24 mouse cellular contexts compared by ENCODE assay signal in genomic region chr16:22422256-22422655, GRCm38 (mm10). TPM values are rescaled to one million over a fixed set of nuclear protein-coding genes. Genes with fewer than 3 reads are reported as not detected.
DNase-seq lines count a peak whose midpoint lies in the region; ATAC-seq and TF ChIP-seq lines count a peak whose summit lies in the region.
"Had no signal": no experiment of that assay in that cellular context is flagged by ENCODE, and none has a peak within 500 bp of the region (broad histone marks: within the 10 kb centered on the region; RNA-seq: fewer than 3 reads in every experiment).

No protein-coding gene starts in this region.

- intact Hi-C loops in left cerebral cortex, adult 2 months (cut with DNase I), result no loop called here
- intact Hi-C loops in left cerebral cortex, postnatal 4 days (cut with DNase I), result loop anchor here (10.0 kb wide), 1 partner anchor 87 kb away; no protein-coding TSS in a partner anchor

- TF ChIP-seq CTCF in left cerebral cortex, adult 2 months (IDR thresholded peaks at IDR 0.05), result no peak

- no peak for DNase-seq in frontal cortex, postnatal 14 days (ENCODE audit: low spot score in 2 of 2)
- no peak for DNase-seq in left cerebral cortex, adult 2 months (ENCODE audit: extremely low spot score in 1 of 2, low spot score in 2 of 2)
- no peak for DNase-seq in left cerebral cortex, postnatal 4 days
- peak; percentile 25 for DNase-seq in MN1 (ENCODE audit: low spot score)
- DNase-seq in Muller cell, postnatal 12 days (ENCODE audit: inconsistent ontology term), result peak; percentile 20
- DNase-seq in gastrocnemius, adult 18-20 months (ENCODE audit: low spot score), result no peak
- DNase-seq: adrenal gland, postnatal 10 days; adrenal gland, postnatal 36 days; cerebellum, adult 11 months; cerebellum, adult 8-10 months; gastrocnemius, postnatal 25 days; heart, adult 18-20 months; heart, postnatal 10 days; heart, postnatal 36 days had no signal

- no peak overlapping the region for H3K4me3 ChIP-seq in left cerebral cortex, adult 2 months
- H3K4me3 ChIP-seq: forebrain, embryonic 10.5 days; heart, embryonic 12.5 days; heart, embryonic 15.5 days; hindbrain, embryonic 10.5 days had no signal

- H3K27ac ChIP-seq in left cerebral cortex, adult 2 months, result peak overlapping the region; percentile 28; the same call in 1 of the 2 replicates
- H3K27ac ChIP-seq: forebrain, embryonic 10.5 days; heart, embryonic 15.5 days; hindbrain, embryonic 10.5 days; hindbrain, embryonic 14.5 days had no signal

- ATAC-seq in frontal cortex, adult (ENCODE audit: low TSS enrichment), result peak; percentile 15; the same call in 1 of the 2 replicates
- ATAC-seq: CD4-positive, CD25-positive, alpha-beta regulatory T cell, adult 4 months; forebrain, embryonic 14.5 days; intestine, postnatal 0 days; Patski had no signal

RNA-seq across cellular contexts. Expression of gene Etv5, which starts 17.3 kb away (rescaled TPM):
- 10 to 100 TPM; 94.7 to 97.5 TPM for total RNA-seq in left cerebral cortex, adult 2 months (2021)
- total RNA-seq in left cerebral cortex, postnatal 4 days (2021), result 10 to 100 TPM; 24.8 to 28.4 TPM
- total RNA-seq in gastrocnemius, adult 18-20 months (2021), result 1 to 10 TPM; 6.9 to 7.0 TPM

Comparison
In these comparisons a context has a peak if more than half of its experiments do, and no peak if none do; other contexts are left out.
1. DNase-seq: peak in MN1 (single experiment) and Muller cell, postnatal 12 days (single experiment); none in frontal cortex, postnatal 14 days (0 of 2), left cerebral cortex, adult 2 months (0 of 2), left cerebral cortex, postnatal 4 days (single experiment) and gastrocnemius, adult 18-20 months (single experiment).